Mouse (Mus musculus) myocyte (in vitro differentiated cells): ENCODE data around the gene Bmper.

Experiments
- CEBPB ChIP-seq: IDR thresholded peaks from 2 replicates; pipeline ENCODE4 v1.6.1; 2011; ENCODE audit warnings: mild to moderate bottlenecking, moderate library complexity; ENCODE audit not compliant: poor library complexity, insufficient read depth, severe bottlenecking
- E2F4 ChIP-seq: IDR thresholded peaks from one replicate; pipeline ENCODE4 v1.6.1; 2011; ENCODE audit warnings: mild to moderate bottlenecking, control low read depth, moderate library complexity; ENCODE audit not compliant: insufficient read depth
- MAX ChIP-seq: IDR thresholded peaks from one replicate; pipeline ENCODE4 v1.6.1; 2011; ENCODE audit warnings: low read depth, mild to moderate bottlenecking, control low read depth
- MYOD1 ChIP-seq, 3 experiments: IDR thresholded peaks; one replicate each; pipeline ENCODE4 v1.6.1; 2011; ENCODE audit warnings: control low read depth in 2 of 3, low read depth in 2 of 3, mild to moderate bottlenecking in 2 of 3, moderate library complexity in 1 of 3; ENCODE audit not compliant: insufficient read length in 2 of 3, control insufficient read depth in 1 of 3
- MYOG ChIP-seq, 3 experiments: IDR thresholded peaks; one replicate each; pipeline ENCODE4 v1.6.1; 2011; ENCODE audit warnings: control low read depth in 2 of 3, low read depth in 2 of 3, mild to moderate bottlenecking in 2 of 3; ENCODE audit not compliant: insufficient read length in 2 of 3, control insufficient read depth in 1 of 3, insufficient read depth in 1 of 3
- POLR2A ChIP-seq: IDR thresholded peaks from one replicate; pipeline ENCODE4 v1.6.1; 2011; ENCODE audit warnings: low read depth, mild to moderate bottlenecking, control low read depth, moderate library complexity; ENCODE audit not compliant: insufficient read length
- POLR2AphosphoS2 ChIP-seq: IDR thresholded peaks from one replicate; pipeline ENCODE4 v1.6.1; 2011; ENCODE audit warnings: low read depth, control low read depth; ENCODE audit not compliant: insufficient read length
- REST ChIP-seq: IDR thresholded peaks from one replicate; pipeline ENCODE4 v1.6.1; 2011; ENCODE audit warnings: mild to moderate bottlenecking, control low read depth, moderate library complexity; ENCODE audit not compliant: insufficient read depth, insufficient read length
- SRF ChIP-seq: IDR thresholded peaks from one replicate; pipeline ENCODE4 v1.6.1; 2011; ENCODE audit warnings: low read depth; ENCODE audit not compliant: control insufficient read depth, insufficient read length
- TCF12 ChIP-seq: IDR thresholded peaks from one replicate; pipeline ENCODE4 v1.6.1; 2011; ENCODE audit warnings: mild to moderate bottlenecking, control low read depth; ENCODE audit not compliant: poor library complexity, insufficient read depth, severe bottlenecking
- USF1 ChIP-seq: IDR thresholded peaks from one replicate; pipeline ENCODE4 v1.6.1; 2011; ENCODE audit warnings: low read depth, mild to moderate bottlenecking, control low read depth, moderate library complexity

- peak; percentile 38 for TF ChIP-seq TCF12
- TF ChIP-seq POLR2A, result no peak
- no peak for TF ChIP-seq POLR2AphosphoS2
- no peak for TF ChIP-seq USF1
- TF ChIP-seq MAX, result no peak
- no peak for TF ChIP-seq E2F4
- TF ChIP-seq MYOG (IDR thresholded peaks at IDR 0.05; ENCODE audit: control insufficient read depth in 1 of 3, insufficient read depth in 1 of 3, insufficient read length in 2 of 3, low read depth in 2 of 3), result peak in 2 of 3 experiments; percentile 58 to 81
- TF ChIP-seq CEBPB, result no peak
- peak; percentile 71 to 88 (median 83) for TF ChIP-seq MYOD1 (IDR thresholded peaks at IDR 0.05; ENCODE audit: control insufficient read depth in 1 of 3, insufficient read length in 2 of 3, low read depth in 2 of 3)
- no peak for TF ChIP-seq REST
- TF ChIP-seq SRF, result no peak
These were observed 77.5 kb downstream of the Bmper start for GRCm38 (mm10) chr9:23300376-23300775.
